Mouse (Mus musculus) frontal cortex, postnatal 25 days (tissue): ENCODE measurements at regions not wholly inside any gene's neighbourhood (a gene's known extent, or its start where the extent isn't known, plus 50 kb on each side); places are given as distances from the start of the nearest gene placed in this dataset.

ENCODE experiments used
- DNase-seq, 2 experiments: peaks; one replicate each; pipeline ENCODE4 v3.0.0; 2022; ENCODE audit warnings: low spot score in 2 of 2

DNA sequence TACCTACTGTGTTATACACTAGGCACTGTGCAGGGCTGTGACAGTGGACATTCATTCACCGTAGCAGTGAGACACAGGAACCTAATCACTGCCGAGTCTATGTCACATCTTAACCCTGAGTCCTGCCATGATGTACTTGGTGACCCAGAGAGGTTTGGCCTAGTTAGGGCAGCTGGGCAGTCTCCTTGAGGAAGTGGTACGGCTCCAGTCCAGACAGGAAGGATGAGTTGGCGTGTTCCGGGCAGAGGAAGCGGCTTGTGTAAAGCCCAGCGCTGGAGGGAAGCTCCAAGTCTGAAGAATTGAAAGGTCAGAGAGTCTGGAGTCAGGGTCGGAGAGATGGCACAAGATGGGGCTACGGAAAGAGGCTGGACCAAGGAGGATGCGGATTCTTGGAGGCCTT lies 99.4 kb upstream of the Smim15 start:
- no peak for DNase-seq

DNA sequence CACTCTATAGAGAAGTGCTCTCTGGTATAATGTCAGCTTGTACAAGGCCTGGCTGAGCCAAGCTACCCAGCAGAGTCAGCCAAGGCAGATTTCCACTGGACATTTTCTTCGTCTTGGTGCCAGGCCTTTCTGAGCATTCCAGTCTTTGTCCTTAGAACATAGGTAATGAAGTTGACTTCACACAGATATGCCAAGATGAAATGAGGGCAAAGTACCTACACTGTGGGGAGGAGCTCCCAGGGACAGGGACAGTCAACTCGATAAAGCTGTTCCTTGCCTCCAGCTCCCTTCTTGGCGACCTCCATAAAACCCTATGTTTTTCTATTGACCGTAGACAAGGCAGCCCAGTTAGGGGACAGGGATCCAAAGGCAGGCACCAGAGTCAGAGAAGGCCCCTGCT lies 101.3 kb upstream of the Smim15 start:
- DNase-seq: no peak

- no peak for DNase-seq
These were observed 101.8 kb upstream of the Smim15 start for GRCm38 (mm10) chr13:107942297-107942962.

DNA sequence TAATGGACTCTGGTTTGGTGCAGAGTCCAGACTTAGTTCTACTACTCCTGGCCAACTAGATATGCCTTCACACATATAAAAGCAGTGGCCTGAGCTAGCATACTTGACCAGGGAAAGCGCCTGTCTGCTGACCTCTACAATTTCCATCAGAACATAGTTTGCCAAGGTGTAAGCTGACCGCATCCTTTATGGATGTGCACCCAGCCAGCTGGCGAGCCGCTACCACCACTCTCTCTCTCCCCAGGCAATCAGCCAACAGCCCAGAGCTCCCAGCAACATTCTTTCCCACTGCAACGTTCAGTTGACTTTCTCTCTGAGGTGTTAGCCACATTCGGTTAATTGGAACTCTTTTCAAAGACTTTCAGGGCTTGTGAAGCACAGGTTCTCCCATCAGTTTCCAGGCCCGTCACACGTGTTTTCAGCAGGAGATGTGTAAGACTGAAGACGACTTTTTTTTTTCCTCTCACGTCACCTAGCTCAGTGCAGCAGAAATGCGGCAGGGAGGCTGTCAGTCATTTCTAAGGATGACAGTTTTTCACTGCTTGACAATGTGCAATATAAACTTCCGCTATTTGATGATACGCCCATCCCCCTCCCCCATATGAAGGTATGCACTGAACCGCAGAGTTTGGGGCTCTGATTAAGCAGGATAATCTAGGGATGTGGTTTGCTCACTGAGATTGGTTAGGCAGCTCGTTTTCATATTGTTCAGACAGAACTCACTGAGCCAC lies 104.2 kb upstream of the Smim15 start:
- DNase-seq: no peak

DNA sequence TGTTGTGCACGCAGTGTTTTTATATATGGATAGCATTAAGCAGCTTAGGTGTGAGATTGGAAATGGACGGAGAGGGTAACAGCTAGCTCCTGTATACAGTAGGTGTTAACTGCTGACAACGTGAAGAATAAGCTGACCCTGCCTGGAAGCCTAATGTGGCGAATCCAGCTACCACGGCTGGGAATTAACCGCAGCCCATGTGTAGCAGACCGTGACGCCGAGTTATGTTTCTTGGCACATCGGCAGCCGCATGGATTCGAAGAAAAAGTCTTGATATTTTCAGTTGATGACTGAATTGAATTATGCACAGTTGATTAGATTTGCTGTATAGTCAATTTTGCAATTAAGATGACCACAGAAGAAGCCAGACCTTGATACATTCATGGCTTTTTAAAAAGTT lies 108.6 kb upstream of the Smim15 start:
- no peak for DNase-seq

DNA sequence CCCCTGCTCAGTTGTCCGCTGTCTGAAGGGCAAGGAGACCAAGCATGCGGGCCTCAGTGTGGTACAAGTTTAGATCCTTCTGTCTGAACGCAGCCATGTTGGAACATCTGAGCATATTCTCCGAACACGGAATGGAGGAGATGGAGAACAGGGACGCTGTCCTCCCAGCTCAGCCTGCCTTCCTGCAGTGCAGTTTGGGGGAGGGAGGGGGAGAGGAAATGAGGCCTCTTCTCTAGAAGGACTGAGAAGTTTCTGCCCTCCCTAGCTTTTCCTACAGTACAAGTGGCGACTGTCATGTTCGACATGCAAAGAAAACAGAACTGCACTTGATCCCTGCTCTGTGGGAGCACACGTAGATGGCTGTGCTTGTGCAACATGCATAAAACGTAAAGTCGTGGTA lies 109.6 kb upstream of the Smim15 start:
- DNase-seq: no peak

- no peak for DNase-seq
These were observed 110.4 kb upstream of the Smim15 start for GRCm38 (mm10) chr13:107933598-107934571.

DNA sequence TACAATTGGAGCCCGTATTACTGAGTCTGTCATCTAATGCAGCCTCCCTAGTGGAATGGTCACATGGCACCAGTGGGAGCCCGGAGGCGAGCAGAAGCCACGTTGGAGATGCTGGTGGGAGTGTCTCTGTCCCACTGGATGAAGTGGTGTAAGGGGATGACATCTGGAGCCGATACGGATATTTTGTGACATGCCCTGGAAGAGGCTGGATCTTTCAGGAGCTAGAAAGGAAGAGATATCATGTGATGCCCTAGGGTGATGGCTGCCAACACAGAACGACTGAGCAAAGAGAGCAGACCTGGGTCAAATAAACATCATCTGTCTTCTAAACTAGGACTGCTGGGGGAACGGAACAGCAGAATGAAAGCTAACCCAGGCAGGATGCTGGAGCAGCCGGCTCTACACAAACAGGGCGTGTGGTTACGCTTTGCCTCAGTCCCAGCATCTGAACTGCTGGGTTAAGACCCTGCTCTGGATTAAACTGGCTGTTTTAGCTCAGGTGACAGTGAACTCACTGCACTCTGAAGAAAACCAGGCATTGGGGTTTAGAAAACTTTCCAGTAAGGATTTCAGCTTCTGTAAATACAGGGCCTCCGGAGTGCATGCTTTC lies 111.7 kb upstream of the Smim15 start:
- no peak for DNase-seq

DNA sequence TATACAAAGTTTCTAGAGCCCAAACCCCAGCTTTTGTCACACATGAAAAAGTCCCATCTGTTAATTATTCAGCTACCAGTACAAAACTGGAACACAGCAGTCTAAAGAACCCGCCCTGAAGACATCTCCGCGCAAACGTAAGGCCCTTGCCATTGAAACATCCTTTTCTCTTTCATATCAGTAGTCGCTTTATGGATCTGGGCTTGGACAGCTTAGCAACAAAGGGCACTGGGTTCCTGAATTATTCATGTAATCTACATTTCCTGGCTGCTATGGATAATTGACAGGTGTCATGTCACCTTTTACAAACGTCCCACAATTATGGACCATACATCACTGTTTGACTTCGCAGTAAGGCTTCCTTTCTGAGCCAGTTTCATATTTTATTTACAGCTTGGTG lies 113.0 kb upstream of the Smim15 start:
- DNase-seq: no peak

- no peak for DNase-seq
These were observed 116.6 kb upstream of the Smim15 start for GRCm38 (mm10) chr13:107927499-107928215.

- no peak for DNase-seq
These were observed 118.8 kb upstream of the Smim15 start for GRCm38 (mm10) chr13:107925470-107925869.

GRCm38 (mm10) chr13:107923129-107924114 lies 120.8 kb upstream of the Smim15 start:
- no peak for DNase-seq

GRCm38 (mm10) chr13:107919403-107919802 lies 124.8 kb upstream of the Smim15 start:
- DNase-seq: no peak

DNA sequence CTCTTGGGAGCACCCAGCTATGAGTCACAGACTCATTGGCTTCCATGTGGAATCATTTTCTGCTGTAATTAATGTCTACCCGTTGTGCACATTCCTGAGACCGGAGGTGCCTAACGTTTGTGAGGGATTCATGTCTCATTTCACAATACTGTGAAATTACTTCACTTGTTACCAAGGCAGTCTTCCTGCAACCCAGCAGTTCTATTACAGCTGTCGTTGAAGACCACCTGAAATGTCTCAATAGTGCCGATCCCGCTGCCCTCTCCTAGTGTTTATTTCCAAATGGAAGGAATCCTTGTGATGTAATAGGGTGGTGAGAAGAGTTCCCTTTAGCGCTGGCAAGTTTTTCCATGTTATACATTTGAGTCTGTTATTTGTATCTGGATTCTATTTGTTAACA lies 125.8 kb upstream of the Smim15 start:
- no peak for DNase-seq

DNA sequence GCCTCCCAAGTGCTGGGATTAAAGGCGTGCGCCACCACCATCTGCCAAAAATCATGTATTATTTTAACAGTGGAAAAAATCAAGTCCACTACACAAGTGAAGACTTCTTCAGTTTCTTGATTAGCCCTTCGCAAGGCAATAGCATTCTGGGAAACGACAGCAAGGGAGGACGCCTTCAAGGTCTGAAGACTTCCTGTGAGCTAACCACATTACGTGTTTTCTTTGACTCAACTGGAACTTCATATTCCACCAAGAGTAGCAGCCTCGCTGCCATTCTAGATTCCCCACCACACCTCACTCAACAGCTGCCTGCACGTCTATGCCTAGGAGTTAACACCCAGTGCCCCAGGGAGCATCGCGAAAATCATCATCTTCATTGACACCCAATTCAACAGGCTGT lies 126.2 kb upstream of the Smim15 start:
- no peak for DNase-seq

DNA sequence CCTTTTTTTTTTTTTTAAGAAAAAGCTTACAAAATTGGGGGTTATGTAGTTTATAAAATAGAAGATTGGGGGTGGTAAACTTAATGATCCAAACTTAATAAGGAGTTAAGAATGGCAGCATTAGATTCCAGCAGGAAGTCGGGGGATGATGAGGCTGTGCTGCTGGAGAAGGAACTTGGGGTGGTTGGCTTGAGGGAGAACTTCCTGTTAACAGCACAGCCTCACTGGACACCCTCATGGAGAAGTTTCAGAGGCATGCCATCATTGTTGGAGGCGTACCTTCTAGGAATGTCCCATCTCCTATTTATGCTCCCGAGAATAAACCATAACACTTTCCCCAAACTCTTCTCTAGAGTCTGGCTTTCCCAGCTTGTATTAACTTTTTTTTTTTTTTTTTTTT lies 126.7 kb upstream of the Smim15 start:
- no peak for DNase-seq

DNA sequence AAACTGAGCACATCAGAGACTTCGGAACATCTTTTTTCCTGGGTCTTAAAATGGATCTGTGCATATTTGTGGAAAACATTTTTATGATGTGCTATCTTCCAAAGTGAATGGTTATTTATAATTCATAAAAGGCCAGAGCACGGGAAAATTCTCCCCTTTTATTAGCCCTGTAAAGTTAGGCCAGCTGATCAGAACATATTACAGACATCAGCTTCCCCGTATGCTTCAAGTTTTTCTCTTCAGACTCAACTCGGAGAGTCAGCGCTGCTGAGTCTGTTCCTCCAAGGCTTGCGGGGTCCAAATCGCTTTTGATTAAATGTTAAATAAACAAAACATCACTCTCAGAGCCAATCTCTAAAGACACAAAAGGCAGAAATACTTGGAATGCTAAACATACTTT lies 134.1 kb upstream of the Smim15 start:
- DNase-seq: no peak

- DNase-seq: no peak
These were observed 134.7 kb upstream of the Smim15 start for GRCm38 (mm10) chr13:107909343-107910067.

DNA sequence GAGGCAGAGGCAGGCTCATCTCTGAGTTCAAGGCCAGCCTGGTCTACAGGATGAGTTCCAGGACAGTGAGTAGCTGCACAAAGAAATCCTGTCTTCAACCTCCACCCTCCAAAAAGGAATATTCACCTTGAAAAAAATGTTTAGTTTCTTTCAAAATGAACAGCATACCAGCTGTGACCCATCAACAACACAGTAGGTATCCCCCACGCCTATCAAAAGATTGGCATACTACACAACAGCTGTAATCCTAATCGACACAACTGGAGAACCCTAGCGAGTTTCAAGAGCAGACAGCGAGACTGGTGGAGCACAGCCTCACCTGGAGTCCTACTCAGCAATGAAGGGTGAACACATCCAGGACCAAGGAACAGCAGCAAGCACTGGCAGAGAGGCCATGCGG lies 136.3 kb upstream of the Smim15 start:
- no peak for DNase-seq
